Mouse (Mus musculus) megakaryocyte, embryonic 14.5 days (primary cell): ENCODE results near the gene Myo7a.

Source experiments
- FLI1 ChIP-seq: IDR thresholded peaks from 2 replicates; pipeline ENCODE4 v1.6.1; 2012; ENCODE audit warnings: low read length, inconsistent platforms, mixed read lengths
- GATA1 ChIP-seq: IDR thresholded peaks from 3 replicates; pipeline ENCODE4 v1.6.1; 2012; ENCODE audit warnings: mixed read lengths, low read length, inconsistent platforms, borderline replicate concordance

- no peak for TF ChIP-seq GATA1
- TF ChIP-seq FLI1 = no peak
Measured at GRCm38 (mm10) chr7:98155546-98156279, 36.4 kb upstream of the Myo7a start.
